Mouse (Mus musculus) embryo, embryonic 10 days (tissue): ENCODE data around the gene Capn11.
A peak's percentile ranks its signal among the peaks of the same experiment; 100 is the strongest.

Experiments used
- DNase-seq: peaks from one replicate; pipeline ENCODE4 v3.0.0-alpha.2; 2015; ENCODE audit warnings: low spot score

Gene Capn11

GRCm38 (mm10) chr17:45682843-45683242, 23.7 kb upstream of the Capn11 start:
- DNase-seq = no peak

DNA sequence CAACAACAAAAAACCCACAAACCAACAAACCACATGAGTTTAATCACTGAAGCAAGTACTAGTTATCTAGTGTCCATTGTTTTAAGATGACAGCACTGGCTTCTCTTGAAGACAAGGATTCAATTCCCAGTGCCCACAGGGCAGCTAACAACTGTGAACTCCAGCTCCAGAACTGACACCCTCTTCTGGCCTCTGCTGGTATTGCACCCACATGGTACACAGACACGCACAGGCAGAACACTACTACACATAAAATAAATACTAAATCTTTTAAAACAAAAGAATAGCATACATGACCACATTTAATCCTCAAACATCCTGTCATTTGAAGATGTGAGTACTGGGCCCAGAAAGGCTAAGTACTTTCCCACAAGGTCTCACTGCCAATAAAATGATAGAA, 22.5 kb upstream of the Capn11 start:
- DNase-seq = no peak

DNA sequence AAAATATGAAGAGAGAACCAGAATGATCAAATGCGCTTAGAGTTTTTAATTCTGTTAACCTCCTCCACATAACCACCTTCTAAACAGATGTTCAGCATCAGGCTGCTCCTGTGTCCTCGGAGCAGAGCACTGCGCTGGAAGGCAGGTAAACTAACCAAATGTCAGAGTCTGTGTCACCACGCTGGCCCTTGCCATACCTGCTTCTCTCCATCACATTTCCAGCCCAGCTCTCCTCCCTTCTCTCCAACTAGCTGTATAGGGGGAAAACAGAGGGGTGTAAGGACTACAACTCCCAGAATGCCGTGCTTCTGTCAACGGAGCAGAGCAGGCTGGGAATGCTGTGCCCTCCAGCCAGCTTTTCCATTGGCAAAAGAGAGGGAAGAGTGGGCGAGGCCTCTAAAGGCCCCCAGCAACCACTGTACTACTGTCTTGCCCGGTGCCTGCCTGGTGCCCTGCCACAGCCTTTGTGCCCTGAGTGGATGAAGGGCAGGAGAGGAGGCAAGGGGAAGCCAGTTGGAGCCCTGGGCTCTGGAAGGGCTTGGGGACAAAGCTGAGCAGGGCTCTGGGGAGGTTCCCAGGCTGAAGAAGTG, 21.4 kb upstream of the Capn11 start:
- peak; percentile 76 for DNase-seq

- DNase-seq = no peak
These were observed 19.0 kb upstream of the Capn11 start for GRCm38 (mm10) chr17:45678106-45678505.

DNA sequence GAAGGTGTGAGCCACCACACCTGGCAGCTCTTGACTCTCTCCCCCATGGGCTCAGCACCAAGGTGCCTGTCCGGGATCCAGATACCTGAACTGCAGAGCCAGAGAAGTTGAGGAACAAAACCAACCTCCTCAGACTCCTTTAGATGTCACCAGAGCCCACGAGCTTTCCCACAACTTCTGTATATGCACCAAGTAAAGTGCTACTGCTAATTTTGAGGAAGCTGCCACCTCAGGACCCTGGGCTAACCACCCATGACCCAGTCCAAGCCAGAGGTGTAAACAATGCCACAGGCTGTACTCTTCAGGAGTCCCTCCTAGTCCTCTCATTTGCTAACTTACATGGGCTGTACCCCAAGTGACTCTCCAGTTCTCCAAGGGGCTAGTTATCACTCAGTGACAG, 13.5 kb upstream of the Capn11 start:
- no peak for DNase-seq

DNA sequence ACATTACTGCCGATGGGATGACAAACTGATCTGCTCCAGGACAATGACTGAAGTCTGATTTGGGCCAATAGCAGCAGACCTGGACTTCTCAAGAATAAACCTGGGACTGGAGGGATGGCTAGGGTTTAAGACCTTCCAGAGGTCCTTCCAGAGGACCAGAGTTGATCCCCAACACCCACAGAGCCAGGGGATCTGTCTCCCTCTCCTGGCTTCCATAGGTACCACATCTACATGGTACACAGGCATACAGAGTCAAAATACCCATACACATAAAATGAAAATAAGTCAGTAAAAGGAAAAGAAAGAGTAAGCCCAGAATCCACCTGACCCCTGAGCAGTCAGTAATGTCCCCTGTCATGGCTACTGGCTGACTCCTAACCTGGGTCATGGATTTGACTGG, 12.7 kb upstream of the Capn11 start:
- DNase-seq = no peak

DNA sequence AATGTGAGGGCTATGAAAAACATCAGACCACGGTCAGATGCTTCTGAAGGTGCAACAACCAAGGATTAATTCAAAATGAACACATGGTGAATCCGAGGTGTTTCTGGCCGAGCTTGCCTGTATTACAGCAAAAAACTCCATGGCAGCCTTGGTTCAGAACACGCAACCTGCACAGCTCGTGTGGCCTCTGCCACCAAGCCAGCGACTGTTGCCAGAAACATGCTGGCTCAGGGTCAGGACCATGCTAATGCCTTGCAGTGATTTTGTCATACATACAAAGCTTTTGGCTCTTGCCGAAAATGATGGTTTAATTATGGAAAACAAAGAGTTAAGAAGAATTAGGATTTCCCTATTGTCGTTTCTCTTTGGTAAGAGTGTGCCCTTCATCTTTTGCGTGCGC, 8.9 kb upstream of the Capn11 start:
- DNase-seq = no peak

GRCm38 (mm10) chr17:45667481-45667880, 8.4 kb upstream of the Capn11 start:
- no peak for DNase-seq

- no peak for DNase-seq
These were observed 7.0 kb upstream of the Capn11 start for GRCm38 (mm10) chr17:45666091-45666490.

GRCm38 (mm10) chr17:45664608-45665007, 5.5 kb upstream of the Capn11 start:
- DNase-seq = no peak

DNA sequence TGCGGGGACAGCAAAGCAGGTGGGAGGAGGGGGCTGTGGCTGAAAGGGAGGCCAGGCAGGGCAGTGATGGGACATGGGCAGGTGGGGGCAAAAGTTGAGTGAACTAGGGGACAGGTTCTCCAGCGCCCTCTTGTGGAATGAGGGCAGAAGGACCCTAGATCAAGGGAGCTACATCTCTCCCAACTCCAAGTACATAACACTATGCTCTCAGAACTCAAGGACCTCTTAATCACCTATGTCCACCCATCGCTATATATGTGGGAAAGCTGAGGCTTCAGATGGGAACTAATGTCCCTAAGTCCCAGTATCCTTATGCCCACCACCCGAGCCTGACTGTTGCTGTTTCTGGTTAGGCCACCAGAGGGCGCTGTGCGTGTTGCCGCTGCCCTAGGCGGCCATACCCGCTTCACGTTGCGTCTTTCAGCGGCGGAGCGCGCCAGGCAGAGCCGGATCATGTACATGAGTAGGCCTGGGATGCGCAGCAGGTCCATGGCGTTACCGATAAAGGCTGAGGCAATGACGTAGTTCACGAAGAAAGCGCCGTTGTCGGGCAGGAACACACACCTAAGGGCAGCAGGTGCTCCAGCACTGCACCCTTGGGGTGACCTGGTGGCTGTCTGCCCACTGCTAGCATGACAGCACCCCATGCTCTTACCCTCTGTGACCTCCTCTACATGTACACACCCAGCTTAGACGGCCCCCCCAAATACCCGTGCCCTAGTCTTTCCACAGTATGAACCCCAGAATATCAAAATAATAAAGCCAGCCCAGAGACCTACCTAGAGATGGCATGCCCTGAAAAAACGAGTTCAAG, 4.2 kb upstream of the Capn11 start:
- peak; percentile 88 for DNase-seq

DNA sequence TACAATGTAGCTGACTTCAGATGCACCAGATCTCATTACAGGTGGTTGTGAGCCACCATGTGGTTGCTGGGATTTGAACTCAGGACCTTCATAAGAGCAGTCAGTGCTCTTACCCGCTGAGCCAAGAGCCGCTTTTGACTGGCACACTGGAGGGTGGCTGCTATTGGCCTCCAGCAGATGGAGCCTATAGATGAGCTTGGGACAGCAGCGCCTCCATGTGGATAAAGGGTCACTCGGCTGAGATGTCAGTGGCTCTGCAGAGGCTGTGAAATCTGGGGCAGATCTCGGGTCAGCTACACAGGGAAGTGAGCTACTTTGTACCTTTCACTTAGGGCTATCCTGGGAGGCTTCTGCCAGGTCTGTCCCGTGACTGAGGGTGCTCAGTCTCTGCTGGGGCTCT, 3.3 kb downstream of the Capn11 start:
- peak; percentile 61 for DNase-seq

- no peak for DNase-seq
These were observed 5.9 kb downstream of the Capn11 start for GRCm38 (mm10) chr17:45653233-45653632.

GRCm38 (mm10) chr17:45644185-45644584, 14.9 kb downstream of the Capn11 start:
- DNase-seq = no peak

GRCm38 (mm10) chr17:45642701-45643100, 16.4 kb downstream of the Capn11 start:
- peak; percentile 82 for DNase-seq

- no peak for DNase-seq
These were observed 17.1 kb downstream of the Capn11 start for GRCm38 (mm10) chr17:45641981-45642380.

DNA sequence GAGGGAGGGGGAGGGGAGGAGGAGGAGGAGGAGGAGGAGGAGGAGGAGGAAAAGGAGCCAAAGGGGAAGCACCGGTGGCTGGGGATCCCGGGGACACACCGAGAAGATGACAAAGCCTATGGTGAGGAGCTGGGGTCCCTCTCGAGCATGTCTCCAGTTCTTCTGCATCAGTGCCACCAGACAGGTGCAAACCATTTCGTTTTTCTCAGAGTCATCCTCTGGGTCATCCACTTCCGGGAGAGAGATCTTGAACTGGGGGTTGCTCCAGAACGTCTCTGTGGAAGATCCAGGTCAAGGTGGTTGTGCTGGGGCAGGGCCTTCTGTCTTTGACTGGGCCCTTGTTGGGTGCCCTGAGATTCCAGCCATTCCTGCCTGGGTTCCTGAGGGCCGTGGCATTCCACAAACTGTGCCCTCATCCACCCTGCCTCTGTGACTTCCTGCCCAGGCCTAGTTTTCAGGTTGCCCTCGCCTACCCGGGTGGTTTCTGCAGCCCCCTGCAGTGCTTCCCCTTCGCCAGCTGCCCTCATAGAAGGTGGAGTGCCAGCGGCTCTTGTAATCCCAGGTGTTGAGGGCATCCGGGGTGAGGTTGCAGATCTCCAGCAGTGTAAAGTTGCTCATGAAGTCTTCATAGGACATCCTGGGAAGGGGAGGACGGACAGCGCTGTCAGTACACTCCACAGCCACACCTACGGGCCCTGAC, 20.4 kb downstream of the Capn11 start:
- no peak for DNase-seq

- DNase-seq = no peak
These were observed 25.1 kb downstream of the Capn11 start for GRCm38 (mm10) chr17:45634033-45634432.

DNA sequence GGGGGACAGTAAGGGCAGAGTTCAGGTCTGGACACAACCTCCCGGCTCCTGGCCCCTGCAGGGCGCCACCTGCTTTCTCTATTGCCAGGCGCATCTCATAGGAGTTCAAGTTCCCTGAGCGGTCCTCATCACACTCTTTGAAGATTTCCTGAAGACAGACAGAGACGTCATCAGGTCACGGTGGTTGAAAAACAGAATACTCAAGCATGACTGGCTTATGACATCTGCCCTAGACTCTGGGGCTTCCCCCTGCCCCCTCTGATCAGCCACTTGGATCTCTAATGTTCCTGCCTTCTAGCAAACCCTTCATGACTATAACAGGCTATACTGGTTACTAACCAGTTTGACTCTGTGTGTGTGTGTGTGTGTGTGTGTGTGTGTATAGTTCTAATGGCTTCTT, 27.2 kb downstream of the Capn11 start:
- DNase-seq = no peak

- no peak for DNase-seq
These were observed 28.1 kb downstream of the Capn11 start for GRCm38 (mm10) chr17:45630992-45631391.

DNA sequence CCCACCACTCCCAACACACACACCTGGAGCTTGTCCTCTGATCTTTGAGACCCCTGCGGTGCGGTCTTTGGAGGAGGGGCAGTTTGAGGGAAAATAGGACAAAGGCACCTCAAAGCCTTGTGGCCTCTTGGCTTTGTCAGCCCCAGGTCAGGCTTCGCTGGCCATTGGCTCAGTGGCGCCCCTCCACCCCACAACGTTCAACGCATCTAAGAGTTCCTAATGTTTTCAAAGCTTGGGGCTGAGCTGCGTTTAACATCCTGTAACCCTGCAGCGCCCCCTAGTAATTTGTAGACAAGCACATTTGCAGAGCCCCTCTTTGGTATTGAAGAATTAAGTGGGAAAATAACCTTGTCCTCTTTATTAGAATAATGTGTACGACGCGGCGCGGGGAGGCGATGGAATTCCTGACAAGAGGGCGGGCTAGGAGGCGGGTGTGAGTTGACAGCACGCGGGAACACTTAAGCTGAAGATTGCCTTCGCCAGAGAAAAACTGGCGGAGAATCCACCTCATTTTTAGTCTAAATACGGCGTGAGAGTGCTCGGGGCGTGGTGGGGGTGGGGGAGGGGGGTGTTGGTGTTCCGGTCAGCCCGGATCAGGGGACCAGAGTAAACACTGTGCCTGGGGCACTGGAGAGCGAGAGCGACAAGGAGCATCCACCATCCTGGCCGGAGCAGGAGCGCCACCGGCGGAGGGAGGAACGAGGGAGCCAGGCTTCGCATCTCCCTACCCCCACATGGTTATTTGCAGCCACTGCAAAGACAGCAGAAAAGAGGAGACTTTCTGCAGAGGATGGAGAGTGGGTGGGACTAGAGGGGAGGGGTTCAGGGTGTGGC, 29.0 kb downstream of the Capn11 start:
- peak; percentile 86 for DNase-seq
